Mouse (Mus musculus) CD4-positive, CD25-positive, alpha-beta regulatory T cell, adult 9 weeks (primary cell): Measurements from ENCODE around the gene Pigc. TPM values are rescaled to one million over a fixed set of nuclear protein-coding genes. Genes with fewer than 3 reads are reported as not detected.

Experiments
- polyA plus RNA-seq: library from polyadenylated mRNA; unstranded; fragments of 100-300 nt; shearing (Covaris generic); gene quantifications from one replicate; pipeline ENCODE4 v1.2.1, GENCODE M21; 2017

Pigc gene
- polyA plus RNA-seq = 44.7 TPM

GRCm38 (mm10) chr1:161968589-161969407 is at the start of gene Pigc:
Pigc (plus strand) TSS chr1:161969186.

DNA sequence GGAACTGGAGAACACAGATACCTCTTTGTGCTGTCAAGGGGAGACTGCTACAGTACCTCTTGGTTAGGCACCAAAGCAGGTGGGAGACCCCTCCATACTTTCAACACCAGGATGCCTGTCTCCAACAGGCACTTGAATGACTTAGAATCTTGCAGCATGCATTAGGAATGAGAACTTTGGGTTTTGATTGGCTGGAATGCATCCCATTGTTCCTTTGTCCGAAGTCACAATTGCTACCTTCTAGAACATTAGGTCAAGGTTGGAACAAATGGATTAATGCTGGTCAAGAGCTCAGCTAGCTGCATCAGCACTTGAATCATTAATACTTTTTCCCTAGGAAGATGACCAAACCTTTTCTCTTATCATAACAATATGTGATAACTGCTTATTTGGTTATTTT is 10.6 kb downstream of the Pigc start, which contains the start of gene 4930558K02Rik:
Gene 4930558K02Rik (minus strand): TSS at position 101 of the 400 bp plus-strand sequence.

Other genes starting within 250 kb of the Pigc start
- gene Fasl, start 180.7 kb upstream of the Pigc start, polyA plus RNA-seq = 16.6 TPM
- 46.1 TPM for gene Suco, start 92.5 kb upstream of the Pigc start, polyA plus RNA-seq
- 0.73 TPM for gene 4930558K02Rik, start 10.4 kb downstream of the Pigc start, polyA plus RNA-seq